Mouse (Mus musculus) ES-Bruce4 (cell line): ENCODE data around the gene Tnr. TPM values are rescaled to one million over a fixed set of nuclear protein-coding genes. Genes with fewer than 3 reads are reported as not detected.

ENCODE experiments used
- H3K27ac ChIP-seq: 2 replicates; pipeline ENCODE4 v1.5.1; 2012; ENCODE audit warnings: low read length, inconsistent platforms; ENCODE audit not compliant: insufficient read depth
- H3K27me3 ChIP-seq: 2 replicates; pipeline ENCODE4 v1.6.1; 2012; ENCODE audit warnings: mild to moderate bottlenecking, low read length, inconsistent platforms; ENCODE audit not compliant: control insufficient read depth, poor library complexity, insufficient read depth, severe bottlenecking
- H3K36me3 ChIP-seq: 2 replicates; pipeline ENCODE4 v1.6.1; 2012; ENCODE audit warnings: inconsistent platforms, mild to moderate bottlenecking, low read length, moderate library complexity; ENCODE audit not compliant: control insufficient read depth, poor library complexity, insufficient read depth, severe bottlenecking
- H3K4me1 ChIP-seq: one replicate; pipeline ENCODE4 v1.8.1; 2011; ENCODE audit warnings: low read length; ENCODE audit not compliant: control insufficient read depth, insufficient read depth
- H3K4me3 ChIP-seq: 2 replicates; pipeline ENCODE4 v1.5.1; 2011; ENCODE audit warnings: low read depth, mild to moderate bottlenecking, low read length
- H3K9ac ChIP-seq: 2 replicates; pipeline ENCODE4 v1.6.1; 2012; ENCODE audit warnings: low read depth, mild to moderate bottlenecking, inconsistent platforms; ENCODE audit not compliant: poor library complexity, severe bottlenecking
- H3K9me3 ChIP-seq: replicated peaks from 2 replicates; pipeline ENCODE4 v1.6.1; 2012; ENCODE audit warnings: mild to moderate bottlenecking, low read length, inconsistent platforms; ENCODE audit not compliant: control insufficient read depth, poor library complexity, insufficient read depth, severe bottlenecking
- CTCF ChIP-seq: IDR thresholded peaks from one replicate; pipeline ENCODE4 v1.8.1; 2011; ENCODE audit warnings: low read depth, low read length
- EP300 ChIP-seq: IDR thresholded peaks from 2 replicates; pipeline ENCODE4 v1.6.1; 2011; ENCODE audit warnings: low read depth, low read length; ENCODE audit not compliant: insufficient read depth
- POLR2A ChIP-seq: IDR thresholded peaks from one replicate; pipeline ENCODE4 v1.8.1; 2011; ENCODE audit warnings: low read length; ENCODE audit not compliant: insufficient read depth
- polyA plus RNA-seq: library from polyadenylated mRNA; stranded (reverse); fragments of >200 nt; gene quantifications from 2 replicates; pipeline ENCODE4 v1.2.4, GENCODE M21; 2011; ENCODE audit warnings: low read depth; ENCODE audit not compliant: missing spikeins, insufficient read depth, insufficient read length

The Tnr gene
- polyA plus RNA-seq, 1 experiment = not detected

GRCm38 (mm10) chr1:159501911-159502310 lies 21.7 kb upstream of the Tnr start:
- H3K27me3 ChIP-seq = no peaks in the 10 kb centered on the region; the same call in 1 of the 2 replicates
- no peaks in the 10 kb centered on the region for H3K36me3 ChIP-seq
- TF ChIP-seq EP300 (no peak), POLR2A (no peak), CTCF (no peak)
- no peak overlapping the region for H3K4me3 ChIP-seq
- H3K9me3 ChIP-seq = no peaks in the 10 kb centered on the region
- H3K9ac ChIP-seq = no peak overlapping the region
- H3K27ac ChIP-seq = no peak overlapping the region
- H3K4me1 ChIP-seq = no peaks in the 10 kb centered on the region

GRCm38 (mm10) chr1:159510667-159511066 lies 12.9 kb upstream of the Tnr start:
- H3K4me3 ChIP-seq = no peak overlapping the region
- no peaks in the 10 kb centered on the region for H3K27me3 ChIP-seq
- no peak overlapping the region for H3K27ac ChIP-seq
- no peaks in the 10 kb centered on the region for H3K4me1 ChIP-seq
- H3K36me3 ChIP-seq = no peaks in the 10 kb centered on the region
- H3K9ac ChIP-seq = no peak overlapping the region
- no peak for TF ChIP-seq CTCF
- TF ChIP-seq EP300 = no peak
- TF ChIP-seq POLR2A = no peak
- no peaks in the 10 kb centered on the region for H3K9me3 ChIP-seq

GRCm38 (mm10) chr1:159517647-159518046 lies 5.9 kb upstream of the Tnr start:
- H3K9me3 ChIP-seq = peaks cover 4% of the 10 kb centered on the region; the same call in 1 of the 2 replicates
- H3K4me1 ChIP-seq = no peaks in the 10 kb centered on the region
- no peak overlapping the region for H3K27ac ChIP-seq
- no peak overlapping the region for H3K4me3 ChIP-seq
- no peak overlapping the region for H3K9ac ChIP-seq
- H3K27me3 ChIP-seq = no peaks in the 10 kb centered on the region
- H3K36me3 ChIP-seq = no peaks in the 10 kb centered on the region
- TF ChIP-seq CTCF = no peak
- TF ChIP-seq POLR2A = no peak
- no peak for TF ChIP-seq EP300

- H3K9ac ChIP-seq = no peak overlapping the region
- H3K4me3 ChIP-seq = no peak overlapping the region
- no peak overlapping the region for H3K27ac ChIP-seq
- peaks cover 4% of the 10 kb centered on the region; the same call in 1 of the 2 replicates for H3K9me3 ChIP-seq
- no peaks in the 10 kb centered on the region for H3K4me1 ChIP-seq
- H3K36me3 ChIP-seq = no peaks in the 10 kb centered on the region
- H3K27me3 ChIP-seq = no peaks in the 10 kb centered on the region
- TF ChIP-seq POLR2A = no peak
- TF ChIP-seq CTCF = no peak
- TF ChIP-seq EP300 = no peak
These were observed 4.4 kb upstream of the Tnr start for GRCm38 (mm10) chr1:159519206-159519605.

GRCm38 (mm10) chr1:159523069-159523468 lies 500 bp upstream of the Tnr start:
- TF ChIP-seq CTCF = no peak
- Histone ChIP-seq H3K27me3 (0 out of 2 replicates have a peak, but pooled peaks cover 3% of the 10 kb centered on the region), H3K4me3 (no peak overlapping the region), H3K9ac (no peak overlapping the region), H3K36me3 (no peaks in the 10 kb centered on the region), H3K27ac (no peak overlapping the region), H3K4me1 (no peaks in the 10 kb centered on the region), H3K9me3 (no peaks in the 10 kb centered on the region)

GRCm38 (mm10) chr1:159524051-159524549 lies 531 bp downstream of the Tnr start:
- Histone ChIP-seq H3K4me3 (no peak overlapping the region), H3K27me3 (0 out of 2 replicates have a peak, but pooled peaks cover 3% of the 10 kb centered on the region), H3K9ac (no peak overlapping the region), H3K27ac (no peak overlapping the region), H3K4me1 (no peaks in the 10 kb centered on the region), H3K36me3 (no peaks in the 10 kb centered on the region), H3K9me3 (no peaks in the 10 kb centered on the region)
- TF ChIP-seq EP300 = no peak
- TF ChIP-seq POLR2A = no peak
- no peak for TF ChIP-seq CTCF
